Mouse (Mus musculus) embryonic facial prominence, embryonic 15.5 days (tissue): ENCODE measurements around the gene Rasgrf2. TPM values are rescaled to one million over a fixed set of nuclear protein-coding genes. Genes with fewer than 3 reads are reported as not detected.
"Not testable (repeated sequence)": the region's sequence is repeated elsewhere in the genome, so short reads cannot be mapped to it uniquely, and the experiment has no call there.

Experiments
- ATAC-seq: fragments of 200-750 bp; cut with Nextera tagmentation; 2 replicates; pipeline ENCODE4 v1.8.0; 2017; ENCODE audit warnings: low read depth, moderate TSS enrichment; ENCODE audit not compliant: insufficient number of reproducible peaks, low FRiP score, low TSS enrichment
- H3K27ac ChIP-seq: fragments of 300-500 bp; sonication (generic); replicated peaks from 2 replicates; pipeline ENCODE4 v1.5.1; 2015; ENCODE audit warnings: mild to moderate bottlenecking, inconsistent platforms
- H3K27me3 ChIP-seq: fragments of 300-500 bp; sonication (generic); 2 replicates; pipeline ENCODE4 v1.6.1; 2015; ENCODE audit warnings: inconsistent platforms
- H3K36me3 ChIP-seq: fragments of 300-500 bp; sonication (generic); 2 replicates; pipeline ENCODE4 v1.6.1; 2015; ENCODE audit warnings: mild to moderate bottlenecking, inconsistent platforms
- H3K4me1 ChIP-seq: fragments of 300-500 bp; sonication (generic); 2 replicates; pipeline ENCODE4 v1.6.1; 2015; ENCODE audit warnings: inconsistent platforms
- H3K4me2 ChIP-seq: fragments of 300-500 bp; sonication (generic); replicated peaks from 2 replicates; pipeline ENCODE4 v1.6.1; 2015; ENCODE audit warnings: mild to moderate bottlenecking, inconsistent platforms
- H3K4me3 ChIP-seq: fragments of 300-500 bp; sonication (generic); replicated peaks from 2 replicates; pipeline ENCODE4 v1.5.1; 2015; ENCODE audit warnings: mild to moderate bottlenecking, inconsistent platforms
- H3K9ac ChIP-seq: fragments of 300-500 bp; sonication (generic); 2 replicates; pipeline ENCODE4 v1.6.1; 2015; ENCODE audit warnings: inconsistent platforms
- H3K9me3 ChIP-seq: fragments of 300-500 bp; sonication (generic); replicated peaks from 2 replicates; pipeline ENCODE4 v1.6.1; 2016; ENCODE audit warnings: inconsistent platforms
- WGBS: fragments of 180-500 bp; shearing (Covaris S2); methylation state at CpG from one replicate; pipeline ENCODE4 v1.1.7; 2015; 5-methylcytosine and 5-hydroxymethylcytosine counted together
- polyA plus RNA-seq: library from polyadenylated mRNA; unstranded; fragments of >200 nt; fragmentation: Nextera tagmentation; extraction: Ambion mirVana; gene quantifications from 2 replicates; pipeline ENCODE4 v1.2.1, GENCODE M21; 2015

The Rasgrf2 gene
- polyA plus RNA-seq: 0.52 and 0.85 TPM in 2 replicates

- H3K36me3 ChIP-seq: no peaks in the 10 kb centered on the region
- H3K4me3 ChIP-seq: peak within 1 kb of the TSS; percentile 48
- H3K27ac ChIP-seq: no peak within 1 kb of the TSS
- H3K27me3 ChIP-seq: peaks cover 24% of the 10 kb centered on the region
- 1% methylated on average over 70 of the region's 70 CpGs for WGBS
- no peaks in the 10 kb centered on the region for H3K9me3 ChIP-seq
- no peak within 1 kb of the TSS for H3K9ac ChIP-seq
- peaks cover 11% of the 10 kb centered on the region; the same call in 1 of the 2 replicates for H3K4me1 ChIP-seq
- peak within 1 kb of the TSS; percentile 88 for H3K4me2 ChIP-seq
- ATAC-seq: peak; percentile 70; the same call in 1 of the 2 replicates
These were observed at the start of gene Rasgrf2 for GRCm38 (mm10) chr13:92131384-92132150. Gene Rasgrf2 (minus strand): TSS chr13:92131656.

GRCm38 (mm10) chr13:92172686-92173085 is 41.2 kb upstream of the Rasgrf2 start:
- H3K36me3 ChIP-seq, H3K9ac ChIP-seq, H3K4me2 ChIP-seq, ATAC-seq, H3K27me3 ChIP-seq, H3K4me3 ChIP-seq, H3K4me1 ChIP-seq, H3K27ac ChIP-seq, H3K9me3 ChIP-seq: not testable (repeated sequence)
- 78% methylated on average over 8 of the region's 8 CpGs for WGBS

GRCm38 (mm10) chr13:92150551-92150950 is 19.1 kb upstream of the Rasgrf2 start:
- Histone ChIP-seq H3K27me3 (no peaks in the 10 kb centered on the region), H3K27ac (no peak overlapping the region)

DNA sequence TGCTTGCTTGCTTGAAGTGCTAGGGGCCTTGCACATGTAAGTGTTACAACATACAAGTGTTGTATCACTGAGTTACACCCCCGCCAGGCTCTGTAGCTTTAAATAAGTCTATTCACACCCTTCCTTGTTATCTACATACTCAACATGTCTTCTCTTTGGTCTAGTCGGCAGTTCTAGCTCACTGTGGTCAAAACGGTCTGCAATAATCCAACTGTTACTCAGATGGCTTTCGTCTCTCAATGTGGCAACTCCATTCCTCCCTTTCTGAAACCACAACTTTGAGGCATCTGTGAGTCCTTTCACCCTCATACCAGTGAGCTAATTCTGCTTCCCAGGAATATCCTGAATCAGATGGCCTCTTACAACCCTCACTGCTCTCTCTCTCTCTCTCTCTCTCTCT is 17.4 kb upstream of the Rasgrf2 start:
- ATAC-seq: no peak
- Histone ChIP-seq H3K9ac (no peak overlapping the region), H3K27ac (no peak overlapping the region), H3K4me3 (no peak overlapping the region), H3K4me2 (no peak overlapping the region), H3K36me3 (no peaks in the 10 kb centered on the region), H3K9me3 (peaks cover 7% of the 10 kb centered on the region), H3K4me1 (no peaks in the 10 kb centered on the region), H3K27me3 (no peaks in the 10 kb centered on the region)
- WGBS: 74% methylated on average over 4 of the region's 4 CpGs

More at GRCm38 (mm10) chr13:92150551-92150950, 19.1 kb upstream of the Rasgrf2 start:
- WGBS: 82% methylated on average over 3 of the region's 3 CpGs
- Histone ChIP-seq H3K9ac (no peak overlapping the region), H3K4me2 (no peak overlapping the region), H3K4me1 (no peaks in the 10 kb centered on the region), H3K9me3 (no peaks in the 10 kb centered on the region), H3K4me3 (no peak overlapping the region), H3K36me3 (no peaks in the 10 kb centered on the region)
- no peak for ATAC-seq

- no peak overlapping the region for H3K27ac ChIP-seq
- no peaks in the 10 kb centered on the region for H3K9me3 ChIP-seq
- no peaks in the 10 kb centered on the region for H3K36me3 ChIP-seq
- no peak overlapping the region for H3K9ac ChIP-seq
- WGBS: 79% methylated on average over 3 of the region's 3 CpGs
- no peak overlapping the region for H3K4me2 ChIP-seq
- ATAC-seq: no peak
- H3K4me1 ChIP-seq: peaks cover 11% of the 10 kb centered on the region; the same call in 1 of the 2 replicates
- peaks cover 21% of the 10 kb centered on the region for H3K27me3 ChIP-seq
- no peak overlapping the region for H3K4me3 ChIP-seq
These were observed 3.3 kb upstream of the Rasgrf2 start for GRCm38 (mm10) chr13:92134792-92135191.

DNA sequence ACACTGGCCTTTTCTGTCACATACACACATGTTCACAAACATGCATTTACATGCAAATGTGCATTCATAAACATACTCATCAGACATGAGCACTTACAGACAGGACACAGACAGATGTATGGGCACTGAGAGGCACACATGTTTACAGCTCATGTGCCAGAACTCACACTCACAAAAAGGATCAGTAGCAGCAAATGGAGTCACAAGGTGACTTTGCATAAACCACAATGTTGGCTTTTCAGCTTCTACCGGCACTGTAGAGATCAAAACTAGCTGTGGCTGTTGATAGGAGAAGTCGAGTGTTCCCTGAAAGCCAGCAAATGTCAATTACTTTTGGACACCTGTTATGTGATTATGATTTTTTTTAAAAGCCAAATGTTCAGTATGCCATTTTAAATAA is 1.1 kb upstream of the Rasgrf2 start:
- Histone ChIP-seq H3K4me3 (no peak overlapping the region), H3K4me1 (peaks cover 11% of the 10 kb centered on the region; the same call in 1 of the 2 replicates), H3K27me3 (peaks cover 24% of the 10 kb centered on the region), H3K4me2 (no peak overlapping the region), H3K9ac (no peak overlapping the region), H3K36me3 (no peaks in the 10 kb centered on the region), H3K9me3 (no peaks in the 10 kb centered on the region), H3K27ac (no peak overlapping the region)
- no peak for ATAC-seq
- WGBS: 58% methylated on average over 2 of the region's 2 CpGs

- Histone ChIP-seq H3K27ac (no peak overlapping the region), H3K9ac (no peak overlapping the region), H3K9me3 (no peaks in the 10 kb centered on the region), H3K4me3 (peak overlapping the region; percentile 48), H3K36me3 (no peaks in the 10 kb centered on the region), H3K4me1 (peaks cover 11% of the 10 kb centered on the region; the same call in 1 of the 2 replicates), H3K27me3 (peaks cover 24% of the 10 kb centered on the region), H3K4me2 (peak overlapping the region; percentile 88)
- 6% methylated on average over 22 of the region's 22 CpGs for WGBS
- ATAC-seq: no peak
These were observed 467 bp downstream of the Rasgrf2 start for GRCm38 (mm10) chr13:92130994-92131383.

DNA sequence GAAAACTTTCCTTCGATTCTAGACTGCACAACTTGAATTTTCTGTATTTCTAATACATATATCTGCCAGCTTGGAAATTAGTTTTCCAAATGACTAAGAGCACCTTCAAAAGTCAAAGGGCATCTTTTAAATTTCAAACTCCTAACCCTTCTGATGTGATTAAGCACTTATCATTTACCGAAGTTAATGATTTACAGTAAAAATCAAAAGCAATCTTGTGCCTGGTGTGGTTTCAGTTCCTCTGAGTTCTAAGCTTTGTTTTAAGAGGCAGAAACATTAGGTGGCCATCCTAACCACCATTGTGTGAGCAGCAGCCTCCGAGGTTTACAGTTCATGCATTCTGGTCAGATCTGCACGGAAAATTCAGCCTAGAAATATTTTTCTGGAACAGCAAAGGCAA is 1.6 kb downstream of the Rasgrf2 start:
- Histone ChIP-seq H3K4me1 (peaks cover 11% of the 10 kb centered on the region; the same call in 1 of the 2 replicates), H3K27me3 (peaks cover 24% of the 10 kb centered on the region), H3K9ac (no peak overlapping the region), H3K4me3 (no peak overlapping the region), H3K4me2 (no peak overlapping the region), H3K36me3 (no peaks in the 10 kb centered on the region), H3K9me3 (no peaks in the 10 kb centered on the region), H3K27ac (no peak overlapping the region)
- WGBS: 68% methylated on average over 4 of the region's 4 CpGs
- ATAC-seq: no peak

DNA sequence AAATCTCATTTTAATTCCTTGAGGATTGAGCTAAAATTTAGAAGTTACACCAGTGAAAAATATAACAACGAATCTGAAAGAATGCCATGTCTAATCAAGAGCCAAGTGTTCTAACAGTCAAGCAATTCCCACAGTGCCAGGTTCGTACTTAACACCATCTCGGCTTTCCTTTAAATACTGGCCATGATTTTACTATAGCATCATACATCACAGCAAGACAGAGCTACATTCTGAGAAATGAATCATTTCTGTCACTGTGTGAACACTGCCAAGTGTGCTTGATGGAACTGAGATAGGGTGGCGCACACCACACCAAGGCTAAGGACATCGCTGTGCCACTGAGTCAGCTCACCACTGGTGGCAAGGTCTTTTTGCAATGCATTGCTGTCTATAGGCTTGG is 5.6 kb downstream of the Rasgrf2 start:
- no peak overlapping the region for H3K9ac ChIP-seq
- no peak for ATAC-seq
- no peak overlapping the region for H3K4me3 ChIP-seq
- no peak overlapping the region for H3K4me2 ChIP-seq
- H3K27me3 ChIP-seq: peaks cover 5% of the 10 kb centered on the region
- no peaks in the 10 kb centered on the region for H3K9me3 ChIP-seq
- 0 out of 2 replicates have a peak, but pooled peaks cover under 1% of the 10 kb centered on the region for H3K4me1 ChIP-seq
- no peaks in the 10 kb centered on the region for H3K36me3 ChIP-seq
- H3K27ac ChIP-seq: no peak overlapping the region
- 92% methylated on average over 5 of the region's 5 CpGs for WGBS

DNA sequence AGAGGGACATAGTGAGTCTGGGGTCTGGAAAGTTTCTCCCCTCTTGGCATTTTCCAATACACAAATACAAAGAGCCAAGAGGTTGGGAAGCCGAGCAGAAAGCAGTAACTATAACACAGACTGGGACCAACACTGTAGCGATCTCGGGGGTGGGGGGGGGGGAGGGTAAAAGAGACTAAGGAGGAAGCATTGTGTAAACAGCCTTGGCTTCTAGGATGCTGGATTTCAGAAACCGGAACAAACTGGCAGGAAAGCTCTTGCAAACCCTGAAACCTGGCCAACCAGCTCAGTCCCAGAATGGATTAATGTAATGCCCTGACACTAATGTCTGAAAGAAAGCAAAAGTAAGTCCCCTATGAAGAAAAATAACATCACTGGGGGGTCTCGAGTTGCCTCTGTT is 11.8 kb downstream of the Rasgrf2 start:
- H3K27me3 ChIP-seq: no peaks in the 10 kb centered on the region
- H3K4me3 ChIP-seq: no peak overlapping the region
- H3K27ac ChIP-seq: no peak overlapping the region
- 51% methylated on average over 5 of the region's 5 CpGs for WGBS
- H3K4me1 ChIP-seq: no peaks in the 10 kb centered on the region
- no peak for ATAC-seq
- no peaks in the 10 kb centered on the region for H3K9me3 ChIP-seq
- H3K36me3 ChIP-seq: no peaks in the 10 kb centered on the region
- no peak overlapping the region for H3K9ac ChIP-seq
- H3K4me2 ChIP-seq: no peak overlapping the region

- no peaks in the 10 kb centered on the region for H3K4me1 ChIP-seq
- WGBS: 56% methylated on average over 3 of the region's 3 CpGs
- no peak overlapping the region for H3K27ac ChIP-seq
- no peak for ATAC-seq
- H3K9me3 ChIP-seq: no peaks in the 10 kb centered on the region
- H3K36me3 ChIP-seq: no peaks in the 10 kb centered on the region
- H3K9ac ChIP-seq: no peak overlapping the region
- H3K27me3 ChIP-seq: no peaks in the 10 kb centered on the region
- no peak overlapping the region for H3K4me2 ChIP-seq
- H3K4me3 ChIP-seq: no peak overlapping the region
These were observed 17.4 kb downstream of the Rasgrf2 start for GRCm38 (mm10) chr13:92114076-92114475.

- ATAC-seq: no peak
- Histone ChIP-seq H3K27me3 (no peaks in the 10 kb centered on the region), H3K4me2 (no peak overlapping the region), H3K4me3 (no peak overlapping the region), H3K4me1 (no peaks in the 10 kb centered on the region), H3K9me3 (no peaks in the 10 kb centered on the region), H3K9ac (no peak overlapping the region), H3K27ac (no peak overlapping the region), H3K36me3 (no peaks in the 10 kb centered on the region)
- 67% methylated on average over 4 of the region's 4 CpGs for WGBS
These were observed 23.2 kb downstream of the Rasgrf2 start for GRCm38 (mm10) chr13:92108237-92108636.
